Mouse (Mus musculus): ENCODE measurements at regions not wholly inside any gene's neighbourhood (a gene's known extent, or its start where the extent isn't known, plus 50 kb on each side); places are given as distances from the start of the nearest gene placed in this dataset.
"Not testable (repeated sequence)": the region's sequence is repeated elsewhere in the genome, so short reads cannot be mapped to it uniquely, and the experiment has no call there.

DNA sequence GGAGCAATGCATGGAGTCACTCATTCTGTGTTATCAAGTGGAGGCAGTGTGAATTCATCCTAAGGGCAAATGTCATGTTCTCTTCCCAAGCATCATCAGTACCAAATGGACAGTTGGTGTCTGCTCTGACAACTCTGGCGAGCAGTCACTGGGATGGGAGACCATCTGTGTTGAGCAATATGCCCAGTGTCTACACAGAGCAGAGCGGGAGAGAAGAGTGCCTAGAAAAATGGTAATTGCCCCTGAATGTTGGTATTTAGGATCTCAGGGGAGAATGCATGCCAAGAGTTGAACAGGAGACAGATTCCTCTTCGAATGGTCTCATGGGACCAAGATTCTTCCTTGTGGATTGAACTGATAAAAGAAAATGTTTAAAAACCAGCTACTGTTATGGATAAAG is 454.0 kb downstream of the Ets1 start:
- ChIA-PET CTCF (no interaction called here), POLR2A (no interaction called here)

DNA sequence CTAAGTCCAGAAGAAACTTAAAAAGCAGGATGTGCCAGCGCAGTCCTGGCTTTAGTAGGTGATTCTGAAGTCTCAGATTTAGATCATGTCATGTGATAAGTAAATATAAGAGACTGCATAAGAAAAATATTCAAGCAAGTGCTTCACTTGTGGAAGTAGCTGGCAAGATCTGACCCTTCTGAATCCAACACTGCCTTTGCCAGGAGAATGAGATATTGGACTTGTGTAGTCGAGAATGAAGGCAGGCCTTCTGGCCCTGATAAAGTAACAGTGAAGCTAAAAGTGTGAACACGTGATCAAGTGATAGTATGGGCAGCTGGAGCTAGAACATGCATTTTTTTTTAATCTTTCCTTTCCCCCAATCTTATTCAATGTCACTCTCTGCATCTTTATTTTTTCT is 455.6 kb downstream of the Ets1 start:
- ChIA-PET CTCF (interaction anchor here in 1 of 4 experiments (0.6 kb wide), 1 partner anchor 396 kb away, joined by 4 read pairs; no protein-coding TSS in a partner anchor), POLR2A (no interaction called here)

DNA sequence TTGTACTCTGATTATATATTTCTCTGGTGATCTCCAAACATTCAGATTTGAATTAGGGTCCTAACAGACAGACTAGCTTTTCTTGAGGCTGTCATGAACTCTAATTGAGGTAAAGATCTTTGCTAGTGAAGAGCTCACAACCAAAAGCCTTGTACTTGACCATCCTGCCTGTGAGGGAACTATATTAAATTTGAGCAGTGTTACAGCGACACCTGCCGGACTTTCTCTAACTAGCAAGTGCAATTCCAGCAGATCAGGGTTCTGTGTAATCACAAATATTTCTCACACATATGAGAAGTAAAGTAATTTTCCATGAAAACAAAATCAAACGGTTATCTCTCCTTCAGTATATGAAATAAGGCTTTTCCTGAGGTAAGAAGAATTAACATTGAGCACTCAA is 459.6 kb downstream of the Ets1 start:
- CTCF ChIA-PET: interaction anchor here (0.6 to 1.2 kb wide), 17 partner anchors 8 to 691 kb away, joined by 3 to 8 read pairs (median 4); no protein-coding TSS in a partner anchor
- POLR2A ChIA-PET: no interaction called here

DNA sequence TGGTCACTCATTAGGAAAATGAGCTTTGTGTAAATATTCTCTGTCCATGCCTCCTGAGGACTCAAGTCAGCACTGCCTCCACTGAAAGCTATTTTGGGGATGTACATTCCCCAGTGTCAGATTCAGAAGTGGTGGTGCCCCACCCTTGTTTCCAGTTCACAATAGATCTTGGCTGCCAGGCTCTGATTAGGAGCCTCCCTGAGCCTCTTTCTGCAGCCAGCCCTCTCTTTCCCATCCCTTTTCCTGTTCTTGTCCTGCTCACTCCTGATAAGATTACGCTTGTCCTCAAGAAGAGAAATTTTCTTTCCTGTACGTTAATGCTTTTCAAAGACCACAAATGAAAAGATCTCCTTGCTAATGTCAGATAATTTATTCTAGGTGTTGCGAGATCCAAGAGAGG is 465.2 kb downstream of the Ets1 start:
- ChIA-PET POLR2A (interaction anchor here in 1 of 4 experiments (0.6 kb wide), 1 partner anchor 8 kb away, joined by 4 read pairs; no protein-coding TSS in a partner anchor), CTCF (no interaction called here)

DNA sequence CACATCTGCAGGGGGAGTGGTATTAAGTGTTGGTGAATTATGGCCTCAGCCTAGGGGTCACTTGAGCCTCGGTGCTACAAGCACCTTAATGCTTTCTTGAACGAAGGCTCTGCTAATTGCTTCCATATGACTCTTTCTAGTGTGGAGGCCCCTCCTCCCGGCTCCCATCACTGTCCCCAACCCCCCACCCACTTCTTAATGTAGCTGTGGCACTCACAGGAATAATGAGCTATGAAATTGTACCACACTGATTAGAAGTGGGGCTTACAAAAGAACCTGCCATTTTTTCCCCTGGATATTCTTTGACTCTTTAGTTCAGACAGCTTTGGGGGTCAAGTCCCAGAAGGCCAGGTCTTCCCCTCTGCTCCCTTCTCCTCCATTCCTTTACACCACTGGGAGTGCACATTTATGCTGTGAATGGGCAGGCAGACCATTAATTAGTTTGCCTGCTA is 468.6 kb downstream of the Ets1 start:
- CTCF ChIA-PET: interaction anchor here in 1 of 4 experiments (1.1 kb wide), 1 partner anchor 515 kb away, joined by 3 read pairs; no protein-coding TSS in a partner anchor
- POLR2A ChIA-PET: interaction anchor here in 1 of 4 experiments (0.6 to 0.7 kb wide), 3 partner anchors 37 to 1203 kb away, joined by 3 to 7 read pairs (median 4); no protein-coding TSS in a partner anchor

DNA sequence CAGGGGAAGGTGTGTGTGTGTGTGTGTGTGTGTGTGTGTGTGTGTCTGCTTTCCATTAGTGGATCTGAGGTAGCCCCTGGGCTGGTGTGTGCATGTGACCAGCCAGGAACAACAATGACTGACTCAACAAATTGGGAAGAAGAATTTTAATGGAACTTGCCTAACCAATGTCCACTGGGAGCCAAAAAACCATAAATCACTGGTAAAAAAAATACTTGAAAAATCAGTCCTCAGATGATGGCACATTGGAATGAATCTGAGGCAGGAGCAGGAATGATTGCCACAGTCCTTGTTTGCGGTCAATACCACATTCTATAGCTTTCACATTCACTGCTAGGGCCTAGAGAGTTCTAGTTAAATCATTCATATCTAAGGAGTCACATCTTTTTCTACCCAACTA is 487.8 kb downstream of the Ets1 start:
- ChIA-PET CTCF (no interaction called here), POLR2A (no interaction called here)

DNA sequence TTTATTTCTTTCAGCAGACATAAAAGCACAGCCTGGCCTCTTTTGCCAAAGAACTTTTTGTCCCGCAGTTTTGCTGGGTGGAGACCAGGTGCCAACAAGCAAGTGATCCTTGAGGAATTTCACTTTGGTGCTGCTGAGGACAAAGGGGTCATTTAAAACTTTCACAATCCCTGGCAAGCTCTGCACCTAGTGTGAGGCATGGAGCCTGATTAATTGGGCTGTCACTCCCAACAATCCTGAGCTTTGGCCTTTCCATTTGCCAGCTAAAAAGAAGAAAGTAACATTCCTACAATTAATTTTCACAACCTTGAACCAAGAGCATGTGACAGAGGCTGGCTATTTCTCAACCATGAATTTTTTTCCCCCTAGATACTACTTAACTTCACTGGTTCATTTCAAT is 516.2 kb downstream of the Ets1 start:
- CTCF ChIA-PET: no interaction called here
- POLR2A ChIA-PET: no interaction called here

DNA sequence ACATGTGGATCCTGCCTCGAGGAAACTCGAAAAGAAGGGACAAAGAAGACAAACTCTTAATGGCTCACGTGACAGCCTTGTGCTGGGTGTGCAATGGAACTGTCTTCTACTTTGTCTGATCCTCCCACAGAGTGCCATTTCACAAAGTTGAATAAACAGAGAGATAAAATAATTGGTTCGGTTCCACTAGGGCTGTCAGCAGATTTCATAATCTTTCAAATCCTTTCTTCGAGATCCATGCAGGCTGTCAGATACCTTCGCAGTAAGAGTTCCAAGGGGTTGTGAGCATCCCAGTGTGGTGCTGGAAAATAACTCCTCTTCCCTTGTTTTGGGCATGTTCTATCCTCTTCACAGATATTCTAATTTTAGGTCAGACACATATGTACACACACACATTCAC is 532.1 kb downstream of the Ets1 start:
- ChIA-PET CTCF (no interaction called here), POLR2A (no interaction called here)

DNA sequence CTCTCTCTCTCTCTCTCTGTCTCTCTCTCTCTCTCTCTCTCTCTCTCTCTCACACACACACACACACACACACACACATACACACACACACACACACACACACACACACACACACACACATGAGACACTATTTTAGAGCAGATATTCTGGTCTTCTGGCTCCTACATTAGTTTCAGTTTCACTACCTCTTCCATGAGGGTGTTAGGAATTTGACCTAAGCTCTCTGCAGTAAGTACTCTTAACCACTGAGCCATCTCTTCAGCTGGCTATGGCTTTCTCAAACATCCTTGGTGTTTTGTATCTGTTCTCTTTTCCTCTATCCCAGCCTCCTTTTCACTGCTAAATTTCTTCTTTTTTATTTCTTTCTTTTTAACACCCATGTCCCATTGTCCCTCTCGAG is 533.1 kb downstream of the Ets1 start:
- POLR2A ChIA-PET, CTCF ChIA-PET: not testable (repeated sequence)

DNA sequence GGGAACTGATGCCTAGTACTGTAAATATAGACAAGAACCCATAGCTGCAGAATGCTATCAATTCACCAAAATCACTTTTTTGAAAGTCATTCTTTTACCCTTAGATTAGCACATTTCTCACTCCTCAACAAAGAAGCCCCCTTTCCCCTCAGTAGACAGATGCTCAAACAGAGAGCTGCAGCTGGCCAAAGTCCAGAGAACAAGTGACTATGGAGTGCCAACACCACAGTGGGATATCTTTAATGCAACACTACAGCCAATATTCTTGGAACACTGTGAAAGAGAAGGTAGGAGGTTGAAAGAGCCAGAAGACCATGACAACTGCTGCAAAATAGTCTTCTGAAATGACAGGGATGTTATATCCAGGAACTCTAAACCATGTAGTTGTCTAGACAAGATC is 544.0 kb downstream of the Ets1 start:
- POLR2A ChIA-PET: no interaction called here
- CTCF ChIA-PET: no interaction called here

DNA sequence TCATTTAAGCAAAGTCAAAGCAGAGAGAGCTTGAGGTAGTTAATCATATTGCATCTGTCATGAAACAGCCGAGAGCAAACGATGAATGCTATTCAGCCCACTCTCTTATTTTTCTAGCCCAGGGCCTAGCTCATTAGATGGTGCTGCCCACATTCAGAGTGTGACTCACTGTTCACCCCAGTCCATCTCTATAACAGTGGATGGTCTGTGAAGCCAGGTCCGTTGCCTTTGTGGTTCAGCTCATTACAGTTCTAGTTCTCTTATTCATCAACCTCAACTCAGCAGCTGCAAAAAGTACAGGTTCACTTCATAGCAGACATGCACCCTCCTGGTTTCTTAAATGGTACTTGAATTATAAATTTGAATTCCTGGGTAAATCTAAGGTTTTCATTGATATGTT is 551.2 kb downstream of the Ets1 start:
- ChIA-PET POLR2A (no interaction called here), CTCF (no interaction called here)

DNA sequence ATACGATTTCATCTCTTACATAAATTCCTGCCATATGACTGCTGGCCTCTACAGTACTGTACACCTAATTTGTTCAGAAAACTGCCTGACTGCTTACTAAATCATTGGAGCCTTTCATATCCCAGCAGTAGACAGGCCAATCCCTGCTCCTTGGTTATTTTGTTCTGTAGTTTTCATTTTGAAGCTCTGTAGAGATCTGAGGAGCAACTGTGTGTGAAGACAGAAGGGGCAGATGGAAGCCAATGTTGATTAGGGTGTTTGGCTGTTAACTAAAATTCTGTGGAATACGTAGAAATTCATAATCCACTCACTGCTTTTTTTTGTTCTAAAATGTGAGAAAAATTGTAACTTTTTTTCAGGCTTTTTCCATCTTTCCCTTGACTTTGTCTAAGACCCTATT is 573.1 kb downstream of the Ets1 start:
- ChIA-PET CTCF (no interaction called here), POLR2A (no interaction called here)

DNA sequence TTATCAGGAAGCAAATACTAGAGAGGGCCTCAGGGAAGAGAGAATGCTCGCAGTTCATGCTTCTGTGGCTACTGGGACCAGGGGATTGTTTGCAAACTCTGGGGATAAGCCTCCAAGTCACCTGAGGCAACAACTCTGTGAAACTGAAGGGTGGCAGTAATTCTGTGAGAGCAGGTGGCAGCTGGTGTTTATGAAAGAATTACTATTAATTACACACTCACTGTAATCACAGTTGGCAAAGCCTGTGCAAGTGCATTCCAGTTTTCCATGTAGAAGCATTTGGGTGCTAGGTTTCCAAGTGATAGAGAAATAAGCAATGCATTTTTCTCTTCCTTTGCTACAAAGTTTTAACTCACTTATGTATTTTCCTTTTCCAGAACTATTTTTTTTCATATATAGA is 578.5 kb downstream of the Ets1 start:
- POLR2A ChIA-PET: no interaction called here
- CTCF ChIA-PET: interaction anchor here in 1 of 4 experiments (0.7 kb wide), 1 partner anchor 1819 kb away, joined by 3 read pairs; no protein-coding TSS in a partner anchor

DNA sequence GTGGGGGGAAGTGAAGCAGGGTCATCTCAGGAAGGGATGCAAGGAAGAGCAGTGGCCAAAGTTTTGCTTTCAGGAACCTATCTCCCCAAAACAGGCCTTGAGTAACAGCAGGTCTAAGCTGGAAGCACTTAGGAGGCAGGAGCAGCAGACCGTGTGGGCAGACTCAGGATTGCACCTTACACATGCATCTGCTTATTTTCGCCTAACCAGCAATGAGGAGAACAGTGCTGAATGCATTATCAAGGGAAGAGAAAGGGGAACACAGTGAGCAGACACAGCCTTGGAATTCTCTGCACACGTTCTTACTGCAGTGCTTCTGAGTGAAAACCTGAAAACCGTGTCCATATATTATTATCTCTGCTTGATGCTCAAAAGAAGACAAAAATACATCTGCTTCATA is 585.0 kb downstream of the Ets1 start:
- CTCF ChIA-PET: interaction anchor here in 1 of 4 experiments (0.6 kb wide), 1 partner anchor 8 kb away, joined by 3 read pairs; no protein-coding TSS in a partner anchor
- POLR2A ChIA-PET: no interaction called here

DNA sequence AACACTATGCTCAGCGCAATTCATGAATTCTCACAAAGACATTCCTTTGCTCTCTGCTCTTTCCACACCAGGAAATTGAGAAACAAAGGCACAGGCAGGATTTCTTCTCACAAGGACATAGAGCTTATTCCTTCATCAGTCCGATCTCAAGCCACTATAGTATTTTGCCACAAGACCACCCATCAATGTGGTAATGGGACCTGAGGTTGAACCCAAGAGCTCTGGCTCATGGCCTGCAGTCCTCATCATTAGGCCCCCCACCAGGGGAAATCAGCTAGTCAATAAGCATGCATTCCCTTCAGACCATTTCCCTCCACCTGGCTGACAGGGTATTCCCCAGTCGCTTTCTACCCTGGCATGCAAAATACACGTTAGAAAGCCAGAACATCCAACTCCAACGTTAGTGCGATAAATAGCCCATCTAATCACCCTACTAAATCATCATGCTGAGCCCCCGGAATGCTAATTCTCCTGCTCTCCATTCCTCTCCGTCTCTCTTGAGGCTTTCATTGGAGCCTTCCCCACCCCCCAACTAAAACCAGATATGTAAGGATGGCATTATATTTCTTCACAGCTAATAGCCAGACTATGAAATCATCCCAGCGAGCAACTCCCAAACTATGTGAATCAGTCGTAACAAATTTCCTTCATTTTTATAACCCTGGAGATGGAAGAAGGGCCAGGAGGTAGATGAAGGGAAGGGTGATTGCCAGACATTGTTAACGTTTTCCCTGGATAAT is 586.2 kb downstream of the Ets1 start:
- POLR2A ChIA-PET: interaction anchor here in 2 of 4 experiments (0.6 to 1.4 kb wide), 2 partner anchors 9 to 1533 kb away, joined by 3 to 7 read pairs; no protein-coding TSS in a partner anchor
- CTCF ChIA-PET: no interaction called here

DNA sequence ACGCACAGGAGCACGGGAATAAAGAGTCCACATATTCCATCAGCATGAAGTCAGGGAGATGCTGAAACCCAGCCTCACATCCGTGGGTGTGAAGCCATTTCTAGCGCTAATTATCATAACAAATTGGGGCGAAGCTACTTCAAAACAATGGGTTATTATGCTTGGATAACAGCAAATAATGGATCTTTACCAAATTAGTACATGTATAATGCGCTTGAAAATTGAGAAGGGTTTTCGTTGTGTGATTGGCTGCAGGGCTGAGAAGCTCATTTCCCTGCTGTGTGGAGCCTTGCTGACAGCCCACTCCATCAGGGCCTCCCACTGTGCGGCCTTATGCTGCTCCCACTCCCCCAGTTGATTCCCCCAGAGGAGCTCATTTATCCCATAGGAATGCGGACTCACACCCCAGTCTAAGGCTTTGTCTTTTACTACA is 597.7 kb downstream of the Ets1 start:
- POLR2A ChIA-PET: no interaction called here
- CTCF ChIA-PET: no interaction called here

DNA sequence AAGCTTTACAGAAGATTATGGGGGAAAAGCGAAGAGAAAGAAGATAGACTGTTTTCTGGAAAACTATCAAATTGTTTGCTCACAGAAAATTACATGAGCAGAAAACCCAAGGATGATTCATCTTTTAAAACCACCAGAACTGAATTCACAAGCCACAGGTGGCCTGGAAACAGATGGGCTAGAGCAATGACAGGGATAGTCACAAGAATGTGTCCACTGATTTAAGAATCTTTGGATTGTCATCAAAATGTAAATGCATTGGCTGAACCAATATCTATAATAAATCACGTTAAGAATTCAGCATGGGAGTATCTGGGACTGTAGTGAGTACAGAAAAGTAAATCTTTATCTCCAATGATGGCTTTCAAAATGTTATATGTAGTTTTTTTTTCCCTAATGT is 602.2 kb downstream of the Ets1 start:
- POLR2A ChIA-PET: no interaction called here
- CTCF ChIA-PET: no interaction called here

DNA sequence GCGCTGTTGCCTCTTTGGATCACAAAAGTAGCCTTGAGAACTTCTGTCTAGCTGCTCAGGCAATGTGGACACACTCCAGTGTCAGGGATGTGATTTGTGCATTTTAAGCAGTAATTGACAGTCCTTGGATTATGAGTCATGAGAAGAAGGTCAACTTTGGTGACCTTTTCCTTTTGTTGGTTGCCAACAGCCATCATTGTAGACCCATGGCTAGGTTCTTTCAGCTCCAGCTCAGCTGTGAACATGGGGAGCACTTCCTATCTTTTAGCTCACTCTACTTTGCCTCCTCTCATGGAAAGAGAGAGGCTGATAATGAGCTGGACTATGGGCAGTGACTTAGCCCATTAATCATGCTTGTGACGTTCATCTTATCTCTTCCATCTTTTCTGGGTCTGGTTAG is 602.8 kb downstream of the Ets1 start:
- CTCF ChIA-PET: no interaction called here
- POLR2A ChIA-PET: no interaction called here

DNA sequence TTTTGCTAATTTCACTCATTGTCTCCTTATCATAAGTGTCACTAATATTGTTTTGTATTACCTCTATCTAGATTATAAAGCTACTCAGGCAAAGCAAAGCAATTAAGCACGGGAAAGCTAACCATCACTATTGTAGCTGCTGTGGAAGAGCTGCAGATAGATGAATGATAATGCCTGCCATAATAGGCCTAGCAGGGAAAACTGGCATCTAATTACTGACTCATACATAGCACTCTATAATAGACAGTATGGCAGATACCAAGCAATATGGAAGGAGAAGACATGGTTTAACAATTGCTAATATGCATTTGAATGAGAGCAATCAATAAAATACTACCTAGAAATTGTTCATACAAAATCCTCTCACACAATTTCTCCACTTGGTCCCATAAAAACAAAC is 604.5 kb downstream of the Ets1 start:
- CTCF ChIA-PET: no interaction called here
- POLR2A ChIA-PET: no interaction called here

DNA sequence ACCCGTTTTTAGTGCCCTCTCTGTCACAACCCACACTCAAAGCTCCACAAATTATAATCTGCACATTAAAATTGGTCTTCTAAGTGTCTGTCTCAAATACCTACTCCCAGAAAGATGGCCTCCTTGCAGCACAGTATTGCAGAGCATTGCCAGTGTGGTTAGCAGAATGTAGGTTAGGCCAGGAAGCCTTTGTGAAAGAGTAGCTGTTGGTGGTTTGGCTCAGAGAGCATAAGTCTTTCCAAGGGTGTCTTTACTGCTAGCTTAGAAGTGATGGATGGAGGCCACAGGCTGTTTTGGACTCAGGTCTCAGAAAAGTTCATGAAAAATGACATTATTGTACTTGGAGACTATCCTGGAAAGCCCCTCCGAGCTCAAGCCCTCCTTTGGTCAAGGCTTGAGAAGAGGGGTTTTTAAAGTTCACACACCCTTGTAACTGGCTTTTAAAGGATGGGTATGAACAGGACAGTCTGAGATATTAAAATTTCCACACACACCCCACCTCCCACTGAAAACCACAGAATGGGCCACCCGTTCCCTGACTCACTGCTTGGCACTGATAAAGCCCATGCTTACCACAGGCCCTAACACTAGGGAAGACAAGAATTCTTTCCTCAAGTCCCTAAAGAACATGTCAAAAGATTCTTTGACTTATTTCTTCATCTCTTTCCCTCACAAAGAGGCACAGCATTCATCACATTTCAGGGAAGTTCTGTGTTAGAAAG is 605.1 kb downstream of the Ets1 start:
- ChIA-PET POLR2A (no interaction called here), CTCF (no interaction called here)

DNA sequence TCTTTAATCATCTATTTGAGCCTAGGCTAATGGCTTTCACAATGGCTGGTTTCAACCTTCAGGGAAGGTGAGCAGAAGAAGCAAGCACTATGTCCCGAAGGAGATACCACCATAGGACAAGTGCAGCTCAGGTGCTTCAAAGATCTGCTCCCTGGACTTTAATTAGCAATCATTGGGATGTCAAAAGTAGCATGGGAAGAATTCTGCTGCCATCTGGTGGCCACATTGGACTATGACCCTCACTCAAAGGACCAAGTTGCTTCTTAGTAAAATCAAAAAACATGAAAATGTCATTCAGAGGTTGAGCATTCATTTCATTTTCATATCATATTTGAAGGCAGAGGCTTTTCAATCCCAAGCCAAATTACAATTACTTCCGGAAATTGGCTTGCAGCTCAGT is 610.9 kb downstream of the Ets1 start:
- ChIA-PET POLR2A (no interaction called here), CTCF (no interaction called here)

Measured in embryonic stem cell, embryonic (primary cell).